Mouse (Mus musculus) G1E (cell line): Measurements from ENCODE around the gene Ahcyl2.

Source experiments
- CTCF ChIP-seq: IDR thresholded peaks from 2 replicates; pipeline ENCODE4 v1.5.1; 2012; ENCODE audit warnings: low read depth, low read length, inconsistent platforms, mixed read lengths
- GATA1 ChIP-seq: IDR thresholded peaks from 2 replicates; pipeline ENCODE4 v1.6.1; 2012; ENCODE audit warnings: borderline replicate concordance, low read length, inconsistent platforms, mixed read lengths
- GATA2 ChIP-seq: IDR thresholded peaks from 2 replicates; pipeline ENCODE4 v1.6.1; 2012; ENCODE audit warnings: low read depth, low read length, inconsistent platforms, borderline replicate concordance
- TAL1 ChIP-seq: conservative IDR thresholded peaks from 2 replicates; pipeline ENCODE4 v1.6.1; 2012; ENCODE audit warnings: low read depth, low read length, inconsistent platforms, mixed read lengths

DNA sequence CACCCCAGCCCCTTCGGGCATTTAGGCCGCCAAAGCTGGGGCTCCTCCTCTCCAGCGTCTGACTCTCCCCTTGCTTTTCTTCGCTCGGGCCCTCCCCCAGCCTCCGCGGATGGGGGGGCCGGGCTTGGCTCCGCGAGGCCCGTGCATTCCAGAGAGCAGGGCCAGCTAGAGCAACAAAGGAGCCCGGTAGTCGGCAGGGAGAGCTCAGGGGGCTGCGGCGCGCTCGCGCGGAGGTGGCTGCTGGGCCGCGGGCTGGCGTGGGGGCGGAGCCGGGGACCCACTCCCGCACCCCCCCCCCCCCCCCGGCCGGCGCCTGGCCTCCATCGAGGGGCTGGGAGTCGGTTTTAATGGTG, 32.5 kb upstream of the Ahcyl2 start, which contains the start of gene Smo:
- no peak for TF ChIP-seq CTCF
- no peak for TF ChIP-seq GATA1
- TF ChIP-seq GATA2: no peak
- TF ChIP-seq TAL1: no peak
